Mouse (Mus musculus): ENCODE data around the gene Bet1l. TPM values are rescaled to one million over a fixed set of nuclear protein-coding genes. Genes with fewer than 3 reads are reported as not detected.

The Bet1l gene
- total RNA-seq, 1 experiment from 2014 or later, result 28.3 TPM

DNA sequence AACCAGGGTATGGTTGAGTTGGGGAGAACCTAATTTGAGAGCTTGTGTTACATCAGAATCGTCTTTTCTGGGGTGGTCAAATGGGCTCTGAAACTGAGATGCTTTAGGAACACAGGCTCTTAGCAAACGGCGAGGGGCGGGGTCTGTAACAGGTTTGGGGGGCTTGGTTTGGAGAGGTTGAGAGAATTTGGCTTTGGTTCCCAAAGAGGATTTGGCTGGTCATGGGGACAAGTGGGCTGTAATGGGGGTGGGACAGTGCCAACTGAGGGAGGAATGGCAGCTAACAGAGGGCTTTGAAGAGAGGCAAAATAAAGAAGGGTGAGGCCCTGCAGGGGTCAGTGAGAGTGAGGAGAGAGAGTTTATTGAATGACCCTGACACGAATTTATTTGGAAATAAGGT lies 17.8 kb downstream of the Bet1l start:
- ATAC-seq (ENCODE audit: extremely low read depth, insufficient number of reproducible peaks, low FRiP score, poor library complexity, severe bottlenecking), result no peak

- ATAC-seq (ENCODE audit: extremely low read depth, insufficient number of reproducible peaks, low FRiP score, poor library complexity, severe bottlenecking), result no peak
These were observed 20.9 kb downstream of the Bet1l start for GRCm38 (mm10) chr7:140836243-140837115.

DNA sequence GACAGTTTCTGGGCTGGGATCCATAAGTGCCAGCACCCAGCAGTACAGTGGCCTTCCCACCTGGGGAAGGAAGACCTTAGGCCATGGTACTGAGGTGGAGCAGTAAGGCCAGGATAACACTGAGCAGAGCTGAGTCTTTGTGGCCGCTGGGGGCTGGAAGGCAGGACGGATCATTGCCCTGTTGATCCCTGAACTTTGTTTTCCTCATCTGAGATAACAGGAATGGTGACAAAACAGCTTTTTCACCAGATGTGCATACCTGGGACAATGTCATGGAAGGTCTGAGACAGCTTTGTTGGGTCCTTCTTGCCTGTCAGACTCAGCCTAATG lies 21.7 kb downstream of the Bet1l start:
- no peak for ATAC-seq (ENCODE audit: extremely low read depth, insufficient number of reproducible peaks, low FRiP score, poor library complexity, severe bottlenecking)

GRCm38 (mm10) chr7:140834968-140835757 lies 22.2 kb downstream of the Bet1l start, which contains the start of gene Urah:
Gene Urah, plus strand, starts transcription at chr7:140835018.
- no peak for ATAC-seq (ENCODE audit: extremely low read depth, insufficient number of reproducible peaks, low FRiP score, poor library complexity, severe bottlenecking)

GRCm38 (mm10) chr7:140833341-140833740 lies 24.0 kb downstream of the Bet1l start:
- ATAC-seq (ENCODE audit: extremely low read depth, insufficient number of reproducible peaks, low FRiP score, poor library complexity, severe bottlenecking), result no peak

DNA sequence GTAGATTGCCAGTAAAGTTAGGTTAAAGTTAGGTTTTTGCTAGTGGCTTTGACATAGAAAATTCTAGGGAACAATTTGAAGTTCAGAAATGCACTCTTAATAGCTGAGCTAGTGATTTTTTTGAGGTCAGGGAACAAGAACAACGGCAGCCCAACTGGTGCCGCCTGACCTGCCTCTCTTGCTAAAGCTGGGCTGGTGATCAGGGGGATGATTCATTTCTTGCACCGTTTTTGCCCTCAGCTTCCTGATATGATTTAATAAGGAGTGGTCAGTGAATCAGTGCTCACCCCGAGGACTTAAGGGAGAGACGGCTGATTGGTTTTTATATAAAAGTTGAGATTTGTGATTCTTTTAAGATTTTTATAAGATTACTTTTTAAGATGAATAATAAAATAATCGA lies 25.9 kb downstream of the Bet1l start:
- no peak for ATAC-seq (ENCODE audit: extremely low read depth, insufficient number of reproducible peaks, low FRiP score, poor library complexity, severe bottlenecking)

- no peak for ATAC-seq (ENCODE audit: extremely low read depth, insufficient number of reproducible peaks, low FRiP score, poor library complexity, severe bottlenecking)
These were observed 29.1 kb downstream of the Bet1l start for GRCm38 (mm10) chr7:140828171-140828881.

DNA sequence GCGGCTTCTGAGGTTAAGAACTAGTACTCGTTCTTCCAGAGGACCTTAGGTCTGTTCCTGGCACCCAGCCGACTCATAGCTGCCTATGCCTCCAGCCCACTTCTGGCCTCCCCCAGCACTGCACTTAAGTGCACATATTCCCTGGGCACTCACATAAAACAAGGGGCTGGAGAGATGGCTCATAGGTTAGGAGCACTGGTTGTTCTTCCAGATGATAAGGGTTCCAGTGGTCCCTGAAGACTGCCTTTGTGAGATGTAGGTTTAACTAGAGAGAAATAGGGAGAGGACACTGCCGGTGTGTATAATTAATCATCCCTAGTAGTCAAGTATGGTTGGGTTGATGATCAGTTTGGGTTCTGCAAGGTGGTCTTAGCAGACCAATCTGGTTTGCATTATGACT lies 34.6 kb downstream of the Bet1l start:
- no peak for ATAC-seq (ENCODE audit: extremely low read depth, insufficient number of reproducible peaks, low FRiP score, poor library complexity, severe bottlenecking)

- no peak for ATAC-seq (ENCODE audit: extremely low read depth, insufficient number of reproducible peaks, low FRiP score, poor library complexity, severe bottlenecking)
These were observed 35.6 kb downstream of the Bet1l start, which contains the start of gene Zfp941 for GRCm38 (mm10) chr7:140821653-140822329. Gene Zfp941, minus strand, starts transcription at chr7:140822178.

DNA sequence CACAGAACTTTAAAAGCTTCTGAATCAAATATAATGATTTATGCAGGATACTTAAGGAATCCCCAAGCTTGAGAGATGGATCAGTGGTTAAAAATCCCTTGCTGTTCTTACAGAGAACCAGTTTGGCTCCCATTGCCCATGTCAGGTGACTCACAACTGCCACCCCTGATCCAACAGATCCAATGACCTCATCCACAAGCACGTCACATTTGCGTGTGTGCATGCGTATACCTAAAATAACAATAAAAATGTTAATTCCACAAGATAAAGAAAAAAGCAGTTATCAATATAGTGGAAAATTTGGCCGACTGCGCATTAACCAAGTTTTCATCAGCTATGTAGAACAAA lies 36.1 kb downstream of the Bet1l start:
- no peak for ATAC-seq (ENCODE audit: extremely low read depth, insufficient number of reproducible peaks, low FRiP score, poor library complexity, severe bottlenecking)

GRCm38 (mm10) chr7:140820173-140820572 lies 37.2 kb downstream of the Bet1l start:
- no peak for ATAC-seq (ENCODE audit: extremely low read depth, insufficient number of reproducible peaks, low FRiP score, poor library complexity, severe bottlenecking)

GRCm38 (mm10) chr7:140812850-140813249 lies 44.5 kb downstream of the Bet1l start:
- ATAC-seq (ENCODE audit: extremely low read depth, insufficient number of reproducible peaks, low FRiP score, poor library complexity, severe bottlenecking), result no peak

- no peak for ATAC-seq (ENCODE audit: extremely low read depth, insufficient number of reproducible peaks, low FRiP score, poor library complexity, severe bottlenecking)
These were observed 45.7 kb downstream of the Bet1l start for GRCm38 (mm10) chr7:140811714-140812113.

DNA sequence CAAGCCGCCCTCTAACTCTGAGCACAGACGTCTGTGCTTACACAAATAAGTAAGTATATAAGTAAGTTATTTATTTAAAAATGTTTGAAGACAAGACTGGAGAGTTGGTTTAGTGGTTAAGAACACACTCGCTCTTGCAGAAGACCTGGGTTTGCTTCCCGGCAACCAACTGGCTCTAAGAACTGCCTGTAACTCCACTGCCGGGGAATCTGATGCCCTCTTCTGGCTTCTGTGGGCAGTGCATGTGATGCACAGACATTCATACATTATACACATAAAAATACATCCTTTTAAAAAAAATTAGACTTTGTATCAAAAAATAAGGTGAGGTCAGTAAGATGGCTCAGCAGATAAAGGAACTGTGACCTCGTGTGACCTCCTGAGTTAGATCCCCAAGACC lies 46.9 kb downstream of the Bet1l start:
- ATAC-seq (ENCODE audit: extremely low read depth, insufficient number of reproducible peaks, low FRiP score, poor library complexity, severe bottlenecking), result no peak

DNA sequence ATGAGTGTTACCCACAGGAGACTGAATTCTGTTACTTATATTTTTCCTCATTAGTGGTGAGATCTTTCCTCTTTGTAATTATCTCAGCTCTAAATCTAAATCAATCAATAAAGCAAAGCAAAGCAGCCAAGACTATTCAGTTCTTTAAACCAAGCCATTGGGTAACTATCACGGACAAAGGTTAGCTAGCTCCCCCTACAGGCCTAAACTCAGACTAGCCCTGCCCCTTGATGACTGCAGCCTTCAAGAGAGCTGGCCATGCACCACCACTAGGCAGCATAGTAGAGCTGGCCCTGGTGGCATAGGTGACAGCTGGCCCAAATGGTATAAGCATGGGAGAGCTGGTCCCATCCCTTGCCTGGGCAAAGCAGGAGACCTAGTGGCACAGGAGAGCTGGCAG lies 51.7 kb downstream of the Bet1l start:
- ATAC-seq (ENCODE audit: extremely low read depth, insufficient number of reproducible peaks, low FRiP score, poor library complexity, severe bottlenecking), result no peak

Data from neutrophil, adult 5-6 weeks (primary cell).